Mouse (Mus musculus) embryonic facial prominence, embryonic 10.5 days (tissue): ENCODE measurements around the gene M1ap. TPM values are rescaled to one million over a fixed set of nuclear protein-coding genes. Genes with fewer than 3 reads are reported as not detected.

Experiments used
- DNase-seq: peaks from one replicate; pipeline ENCODE4 v3.0.0-alpha.2; 2017; ENCODE audit warnings: low spot score
- H3K27ac ChIP-seq: fragments of 300-500 bp; sonication (generic); replicated peaks from 2 replicates; pipeline ENCODE4 v1.5.1; 2016; ENCODE audit warnings: mild to moderate bottlenecking
- H3K27me3 ChIP-seq: fragments of 300-500 bp; sonication (generic); replicated peaks from 2 replicates; pipeline ENCODE4 v1.6.1; 2016; ENCODE audit warnings: low read depth, mild to moderate bottlenecking; ENCODE audit not compliant: poor library complexity, severe bottlenecking
- H3K36me3 ChIP-seq: fragments of 300-500 bp; sonication (generic); replicated peaks from 2 replicates; pipeline ENCODE4 v1.6.1; 2016; ENCODE audit warnings: mild to moderate bottlenecking, moderate library complexity
- H3K4me1 ChIP-seq: fragments of 300-500 bp; sonication (generic); 2 replicates; pipeline ENCODE4 v1.6.1; 2016
- H3K4me3 ChIP-seq: fragments of 300-500 bp; sonication (generic); 2 replicates; pipeline ENCODE4 v1.5.1; 2016; ENCODE audit warnings: mild to moderate bottlenecking, moderate library complexity
- H3K9me3 ChIP-seq: fragments of 300-500 bp; sonication (generic); 2 replicates; pipeline ENCODE4 v1.6.1; 2016; ENCODE audit warnings: mild to moderate bottlenecking
- WGBS: fragments of 180-500 bp; shearing (Covaris S2); methylation state at CpG from one replicate; pipeline ENCODE4 v1.1.7; 2016; 5-methylcytosine and 5-hydroxymethylcytosine counted together
- polyA plus RNA-seq: library from polyadenylated mRNA; unstranded; fragments of >200 nt; fragmentation: Nextera tagmentation; extraction: Ambion mirVana; gene quantifications from 2 replicates; pipeline ENCODE4 v1.2.1, GENCODE M21; 2016

M1ap gene
- polyA plus RNA-seq, 1 experiment from 2014 or later: 0.56 TPM

- peaks cover 8% of the 10 kb centered on the region; the same call in 1 of the 2 replicates for H3K4me1 ChIP-seq
- H3K4me3 ChIP-seq: no peak overlapping the region
- no peak overlapping the region for H3K27ac ChIP-seq
- H3K27me3 ChIP-seq: no peaks in the 10 kb centered on the region
- DNase-seq: no peak
- H3K9me3 ChIP-seq: 0 out of 2 replicates have a peak, but pooled peaks cover 2% of the 10 kb centered on the region
- WGBS: 89% methylated on average over 2 of the region's 2 CpGs
- H3K36me3 ChIP-seq: no peaks in the 10 kb centered on the region
These were observed 69.0 kb downstream of the M1ap start for GRCm38 (mm10) chr6:83015749-83016148.

GRCm38 (mm10) chr6:83017190-83017589 is 70.5 kb downstream of the M1ap start:
- H3K4me1 ChIP-seq: peaks cover 8% of the 10 kb centered on the region; the same call in 1 of the 2 replicates
- no peaks in the 10 kb centered on the region for H3K36me3 ChIP-seq
- H3K27ac ChIP-seq: no peak overlapping the region
- no peak overlapping the region for H3K4me3 ChIP-seq
- WGBS: 56% methylated on average over 3 of the region's 3 CpGs
- H3K9me3 ChIP-seq: 0 out of 2 replicates have a peak, but pooled peaks cover 2% of the 10 kb centered on the region
- 0 out of 2 replicates have a peak, but pooled peaks cover 5% of the 10 kb centered on the region for H3K27me3 ChIP-seq
- no peak for DNase-seq

- H3K4me1 ChIP-seq: no peaks in the 10 kb centered on the region
- 71% methylated on average over 3 of the region's 3 CpGs for WGBS
- no peak overlapping the region for H3K4me3 ChIP-seq
- DNase-seq: no peak
- no peak overlapping the region for H3K27ac ChIP-seq
- H3K9me3 ChIP-seq: 0 out of 2 replicates have a peak, but pooled peaks cover 2% of the 10 kb centered on the region
- no peaks in the 10 kb centered on the region for H3K36me3 ChIP-seq
- 0 out of 2 replicates have a peak, but pooled peaks cover 5% of the 10 kb centered on the region for H3K27me3 ChIP-seq
These were observed 72.3 kb downstream of the M1ap start for GRCm38 (mm10) chr6:83019044-83019443.

GRCm38 (mm10) chr6:83020121-83020520 is 73.4 kb downstream of the M1ap start:
- Histone ChIP-seq H3K36me3 (no peaks in the 10 kb centered on the region), H3K4me1 (no peaks in the 10 kb centered on the region), H3K4me3 (no peak overlapping the region), H3K27ac (no peak overlapping the region), H3K9me3 (0 out of 2 replicates have a peak, but pooled peaks cover 2% of the 10 kb centered on the region), H3K27me3 (0 out of 2 replicates have a peak, but pooled peaks cover 5% of the 10 kb centered on the region)
- WGBS: 90% methylated on average over 6 of the region's 6 CpGs
- DNase-seq: no peak

- 82% methylated on average over 4 of the region's 4 CpGs for WGBS
- 0 out of 2 replicates have a peak, but pooled peaks cover 6% of the 10 kb centered on the region for H3K27me3 ChIP-seq
- H3K4me3 ChIP-seq: no peak overlapping the region
- H3K36me3 ChIP-seq: no peaks in the 10 kb centered on the region
- no peak overlapping the region for H3K27ac ChIP-seq
- no peak for DNase-seq
- 0 out of 2 replicates have a peak, but pooled peaks cover 2% of the 10 kb centered on the region for H3K9me3 ChIP-seq
- H3K4me1 ChIP-seq: no peaks in the 10 kb centered on the region
These were observed 74.3 kb downstream of the M1ap start for GRCm38 (mm10) chr6:83020836-83021593.

- Histone ChIP-seq H3K27me3 (peaks cover 23% of the 10 kb centered on the region), H3K27ac (no peak overlapping the region), H3K36me3 (no peaks in the 10 kb centered on the region), H3K4me3 (no peak overlapping the region), H3K4me1 (peaks cover 8% of the 10 kb centered on the region), H3K9me3 (0 out of 2 replicates have a peak, but pooled peaks cover 2% of the 10 kb centered on the region)
- WGBS: 89% methylated on average over 9 of the region's 9 CpGs
- DNase-seq: no peak
These were observed 76.3 kb downstream of the M1ap start for GRCm38 (mm10) chr6:83023008-83023407.

- peaks cover 31% of the 10 kb centered on the region for H3K27me3 ChIP-seq
- peaks cover 12% of the 10 kb centered on the region for H3K4me1 ChIP-seq
- H3K36me3 ChIP-seq: no peaks in the 10 kb centered on the region
- DNase-seq: no peak
- 95% methylated on average over 2 of the region's 2 CpGs for whole genome bisulfite sequencing
- H3K27ac ChIP-seq: no peak overlapping the region
- H3K4me3 ChIP-seq: no peak overlapping the region
- no peaks in the 10 kb centered on the region for H3K9me3 ChIP-seq
These were observed 77.1 kb downstream of the M1ap start for GRCm38 (mm10) chr6:83023786-83024185.

- Histone ChIP-seq H3K9me3 (no peaks in the 10 kb centered on the region), H3K4me3 (no peak overlapping the region), H3K4me1 (peaks cover 17% of the 10 kb centered on the region), H3K36me3 (no peaks in the 10 kb centered on the region), H3K27ac (no peak overlapping the region), H3K27me3 (peaks cover 37% of the 10 kb centered on the region)
- 70% methylated on average over 4 of the region's 4 CpGs for WGBS
- DNase-seq: no peak
These were observed 77.7 kb downstream of the M1ap start for GRCm38 (mm10) chr6:83024421-83024820.

- peaks cover 24% of the 10 kb centered on the region for H3K4me1 ChIP-seq
- DNase-seq: no peak
These were observed 78.5 kb downstream of the M1ap start for GRCm38 (mm10) chr6:83025221-83025620.

GRCm38 (mm10) chr6:83027293-83027692 is 80.6 kb downstream of the M1ap start:
- Histone ChIP-seq H3K36me3 (peaks cover 10% of the 10 kb centered on the region; the same call in 1 of the 2 replicates), H3K27me3 (peaks cover 61% of the 10 kb centered on the region), H3K9me3 (no peaks in the 10 kb centered on the region), H3K4me3 (no peak overlapping the region), H3K4me1 (peaks cover 38% of the 10 kb centered on the region), H3K27ac (peak overlapping the region; percentile 41; the same call in 1 of the 2 replicates)
- no peak for DNase-seq
- whole genome bisulfite sequencing: 71% methylated on average over 8 of the region's 8 CpGs

More at GRCm38 (mm10) chr6:83025221-83025620, 78.5 kb downstream of the M1ap start:
- Histone ChIP-seq H3K4me3 (no peak overlapping the region), H3K36me3 (no peaks in the 10 kb centered on the region), H3K27ac (no peak overlapping the region), H3K9me3 (no peaks in the 10 kb centered on the region), H3K27me3 (peaks cover 45% of the 10 kb centered on the region)
- WGBS: 93% methylated on average over 4 of the region's 4 CpGs

GRCm38 (mm10) chr6:83027706-83028105 is 81.0 kb downstream of the M1ap start:
- peaks cover 65% of the 10 kb centered on the region for H3K27me3 ChIP-seq
- H3K9me3 ChIP-seq: no peaks in the 10 kb centered on the region
- no peak overlapping the region for H3K4me3 ChIP-seq
- H3K36me3 ChIP-seq: peaks cover 10% of the 10 kb centered on the region; the same call in 1 of the 2 replicates
- 44% methylated on average over 9 of the region's 9 CpGs for WGBS
- H3K27ac ChIP-seq: peak overlapping the region; percentile 41; the same call in 1 of the 2 replicates
- H3K4me1 ChIP-seq: peaks cover 42% of the 10 kb centered on the region
- no peak for DNase-seq

GRCm38 (mm10) chr6:83029777-83030176 is 83.1 kb downstream of the M1ap start:
- no peak overlapping the region for H3K27ac ChIP-seq
- WGBS: 11% methylated on average over 10 of the region's 10 CpGs
- H3K9me3 ChIP-seq: no peaks in the 10 kb centered on the region
- H3K4me3 ChIP-seq: no peak overlapping the region
- DNase-seq: no peak
- peaks cover 63% of the 10 kb centered on the region for H3K4me1 ChIP-seq
- peaks cover 10% of the 10 kb centered on the region; the same call in 1 of the 2 replicates for H3K36me3 ChIP-seq
- peaks cover 72% of the 10 kb centered on the region for H3K27me3 ChIP-seq

GRCm38 (mm10) chr6:83031111-83031510 is 84.4 kb downstream of the M1ap start:
- WGBS: 54% methylated on average over 7 of the region's 7 CpGs
- H3K36me3 ChIP-seq: peaks cover 10% of the 10 kb centered on the region; the same call in 1 of the 2 replicates
- peaks cover 84% of the 10 kb centered on the region for H3K27me3 ChIP-seq
- DNase-seq: no peak
- peaks cover 71% of the 10 kb centered on the region for H3K4me1 ChIP-seq
- H3K4me3 ChIP-seq: no peak overlapping the region
- no peaks in the 10 kb centered on the region for H3K9me3 ChIP-seq
- H3K27ac ChIP-seq: no peak overlapping the region
